In genomic region chr9:72097083-72097482, GRCm38 (mm10) we compare ENCODE assay signal across 22 mouse cellular contexts. TPM values are rescaled to one million over a fixed set of nuclear protein-coding genes. Genes with fewer than 3 reads are reported as not detected.
DNase-seq lines count a peak whose midpoint lies in the region; ATAC-seq and TF ChIP-seq lines count a peak whose summit lies in the region.
"Had no signal": no experiment of that assay in that cellular context is flagged by ENCODE, and none has a peak within 500 bp of the region (broad histone marks: within the 10 kb centered on the region; RNA-seq: fewer than 3 reads in every experiment).

No protein-coding gene starts in this region.

- WGBS in midbrain, embryonic 16.5 days, result 94% methylated on average over 2 of the region's 2 CpGs

- no peaks in the 10 kb centered on the region for H3K36me3 ChIP-seq in myocyte (ENCODE audit: control insufficient read depth, insufficient read depth)
- no peaks in the 10 kb centered on the region for H3K36me3 ChIP-seq in midbrain, embryonic 16.5 days (ENCODE audit: control insufficient read depth, insufficient read depth, low read length)

- TF ChIP-seq POLR2A in myocyte (IDR thresholded peaks at IDR 0.05; ENCODE audit: insufficient read length, low read depth), result no peak

- no peak overlapping the region for H3K27ac ChIP-seq in midbrain, embryonic 16.5 days (ENCODE audit: low read length)
- H3K27ac ChIP-seq: heart, embryonic 10.5 days; liver, embryonic 15.5 days; neural tube, embryonic 13.5 days; stomach, postnatal 0 days had no signal

- no peaks in the 10 kb centered on the region for H3K9me3 ChIP-seq in midbrain, embryonic 16.5 days (replicated peaks; ENCODE audit: control insufficient read depth, low read length, poor library complexity, severe bottlenecking)
- H3K9me3 ChIP-seq: G1E; heart, embryonic 10.5 days; liver, embryonic 15.5 days; neural tube, embryonic 13.5 days had no signal

- peak; percentile 63 for DNase-seq in CD4-positive, CD25-positive, alpha-beta regulatory T cell, adult 2 months (ENCODE audit: low read depth, low spot score)
- DNase-seq in ZHBTc4 (ENCODE audit: low read depth, low spot score), result peak; percentile 5
- peak; percentile 49 for DNase-seq in thymus, postnatal 25 days
- no peak for DNase-seq in lung, postnatal 10 days
- DNase-seq: adrenal gland, postnatal 14 days; cerebellum, adult 8-10 months; embryo, embryonic 11 days; heart, postnatal 36 days; kidney, adult 8-10 months; kidney, postnatal 4 days; midbrain, embryonic 14.5 days; retina, postnatal 1 day had no signal

- peaks cover 90% of the 10 kb centered on the region for H3K79me2 ChIP-seq in myocyte (ENCODE audit: control insufficient read depth, insufficient read depth)

- H3ac ChIP-seq in myocyte (ENCODE audit: control insufficient read depth, insufficient read length), result no peak overlapping the region

- no peaks in the 10 kb centered on the region for H3K27me3 ChIP-seq in myocyte (ENCODE audit: control insufficient read depth, insufficient read depth, insufficient read length)
- H3K27me3 ChIP-seq in midbrain, embryonic 16.5 days (ENCODE audit: control insufficient read depth, insufficient read depth, low read depth, low read length), result no peaks in the 10 kb centered on the region
- H3K27me3 ChIP-seq: liver, embryonic 15.5 days; neural tube, embryonic 13.5 days had no signal

- H3K4me1 ChIP-seq in midbrain, embryonic 16.5 days (ENCODE audit: control insufficient read depth, insufficient read depth, low read length), result no peaks in the 10 kb centered on the region
- H3K4me1 ChIP-seq: heart, embryonic 10.5 days had no signal

- no peak overlapping the region for H3K9ac ChIP-seq in midbrain, embryonic 16.5 days (ENCODE audit: low read depth, low read length)
- H3K9ac ChIP-seq: liver, embryonic 15.5 days; neural tube, embryonic 13.5 days had no signal

- no peak for ATAC-seq in midbrain, embryonic 16.5 days
- ATAC-seq in frontal cortex, adult (ENCODE audit: low TSS enrichment), result no peak
- ATAC-seq: forebrain, embryonic 14.5 days; hindbrain, embryonic 16.5 days had no signal

- no peak overlapping the region for H3K4me3 ChIP-seq in myocyte
- no peak overlapping the region for H3K4me3 ChIP-seq in midbrain, embryonic 16.5 days (ENCODE audit: low read depth, low read length)
- H3K4me3 ChIP-seq: heart, embryonic 10.5 days; liver, embryonic 15.5 days; neural tube, embryonic 13.5 days had no signal

- no peak overlapping the region for H3K4me2 ChIP-seq in myocyte (ENCODE audit: low read depth)
- H3K4me2 ChIP-seq in midbrain, embryonic 16.5 days (ENCODE audit: low read length), result no peak overlapping the region
- H3K4me2 ChIP-seq: liver, embryonic 15.5 days; neural tube, embryonic 13.5 days had no signal

TF ChIP-seq in myocyte, 11 proteins besides CTCF, POLR2A, EP300 and RAD21:
- TF ChIP-seq MYOD1 (IDR thresholded peaks at IDR 0.05; ENCODE audit: control insufficient read depth in 1 of 3, insufficient read length in 2 of 3, low read depth in 2 of 3) (peak in 2 of 3 experiments; percentile 37 to 67), SRF (IDR thresholded peaks at IDR 0.05; ENCODE audit: control insufficient read depth, insufficient read length, low read depth) (no peak), USF1 (IDR thresholded peaks at IDR 0.05; ENCODE audit: low read depth) (no peak), REST (IDR thresholded peaks at IDR 0.05; ENCODE audit: insufficient read depth, insufficient read length) (no peak), MAX (IDR thresholded peaks at IDR 0.05; ENCODE audit: low read depth) (no peak), MYOG (IDR thresholded peaks at IDR 0.05; ENCODE audit: control insufficient read depth in 1 of 3, insufficient read depth in 1 of 3, insufficient read length in 2 of 3, low read depth in 2 of 3) (peak in 2 of 3 experiments; percentile 35 to 47), TCF12 (IDR thresholded peaks at IDR 0.05; ENCODE audit: insufficient read depth, poor library complexity, severe bottlenecking) (no peak), TCF3 (IDR thresholded peaks at IDR 0.05; ENCODE audit: insufficient read length, low read depth) (no peak), CEBPB (IDR thresholded peaks at IDR 0.05; ENCODE audit: insufficient read depth, poor library complexity, severe bottlenecking) (no peak), E2F4 (IDR thresholded peaks at IDR 0.05; ENCODE audit: insufficient read depth) (no peak), POLR2AphosphoS2 (IDR thresholded peaks at IDR 0.05; ENCODE audit: insufficient read length, low read depth) (no peak)

RNA-seq across cellular contexts. Expression of gene Tcf12, which starts 14.6 kb away (rescaled TPM):
- 34.6 TPM for polyA plus RNA-seq in myocyte (2012; fragmentation: generic; extraction: Trizol)
- polyA plus RNA-seq in midbrain, embryonic 16.5 days (2015; fragmentation: Nextera tagmentation; extraction: Ambion mirVana), result 43.6 and 43.8 TPM in 2 replicates
